Mouse (Mus musculus): Measurements from ENCODE around the gene Polr3h.
"Not testable (repeated sequence)": the region's sequence is repeated elsewhere in the genome, so short reads cannot be mapped to it uniquely, and the experiment has no call there.

Gene Polr3h

DNA sequence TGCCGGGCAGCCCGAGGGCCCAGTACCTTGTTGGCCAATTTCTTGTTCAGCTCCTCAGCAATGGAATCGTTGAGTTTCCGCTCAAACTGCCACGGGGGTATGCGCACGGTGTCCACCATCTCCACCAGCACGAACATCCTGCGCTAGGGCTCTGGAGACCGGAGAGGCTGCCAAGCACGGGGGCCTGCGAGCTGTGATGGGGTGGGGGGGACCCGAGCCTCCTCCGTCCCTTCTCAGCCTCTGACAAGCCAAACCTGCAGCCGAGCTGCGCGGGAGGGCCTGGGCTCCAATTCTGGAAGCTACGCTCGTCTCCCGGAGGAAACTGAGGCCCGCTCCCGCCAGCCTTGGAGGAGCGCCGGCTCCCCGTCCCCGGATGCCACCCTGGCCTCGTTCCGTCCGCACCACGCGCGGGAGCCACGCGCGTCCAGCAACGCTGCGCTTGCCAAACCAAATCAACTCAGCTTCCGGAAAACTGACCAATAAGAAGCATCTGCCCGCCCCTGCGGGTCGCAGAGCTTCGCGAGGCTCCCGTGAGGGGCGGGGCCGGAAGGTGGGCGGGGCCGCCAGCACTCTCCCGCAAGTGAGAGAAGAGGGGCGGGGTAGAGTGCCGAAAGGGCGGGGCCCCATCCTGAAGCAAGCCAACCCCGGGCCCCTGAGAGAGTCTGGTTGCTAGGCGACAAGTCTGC lies at the start of gene Polr3h:
TSS of gene Polr3h (minus strand) at position 481 of the 686 bp plus-strand sequence.
- peak; percentile 84 for DNase-seq (ENCODE audit: low read depth)

DNA sequence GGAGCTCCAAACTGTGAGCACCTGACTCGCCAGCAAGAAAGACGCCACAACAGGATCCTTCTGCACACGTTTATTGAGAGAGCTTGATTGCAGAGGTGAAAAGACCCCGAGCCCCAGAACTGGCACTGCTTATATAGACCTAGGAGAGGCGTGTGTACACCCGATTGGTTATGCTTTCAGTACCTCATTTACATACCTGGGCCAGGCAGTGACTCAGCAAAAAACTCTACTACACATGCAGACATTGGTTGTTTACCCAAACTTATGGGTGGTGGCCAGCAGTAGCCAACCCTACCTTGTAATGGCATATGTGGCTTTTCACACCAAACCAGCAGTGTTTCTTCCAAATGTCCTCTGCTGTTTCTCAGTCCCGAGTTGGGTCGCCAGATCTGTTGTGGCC lies 49.1 kb upstream of the Polr3h start:
- DNase-seq (ENCODE audit: low read depth) = not testable (repeated sequence)

DNA sequence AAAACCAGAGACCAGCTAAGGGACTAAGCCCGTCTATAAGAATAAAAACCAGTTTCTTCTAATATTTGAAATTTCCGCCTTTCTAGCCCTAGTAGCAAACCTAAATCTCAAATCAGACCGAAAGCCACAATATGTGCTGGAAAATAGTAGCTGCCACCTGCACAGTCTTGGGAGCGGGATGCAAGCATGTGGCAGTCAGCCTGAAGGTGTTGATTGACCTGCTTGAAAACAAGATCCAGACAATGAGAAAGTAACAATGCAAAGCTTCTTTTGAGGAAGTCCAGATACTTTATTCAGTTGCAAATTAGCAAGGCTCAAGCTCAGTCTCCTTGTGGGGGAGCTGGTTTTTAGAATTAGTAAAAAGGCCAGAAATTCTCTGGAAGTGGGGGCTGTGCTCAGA lies 44.5 kb upstream of the Polr3h start:
- DNase-seq (ENCODE audit: low read depth) = not testable (repeated sequence)

DNA sequence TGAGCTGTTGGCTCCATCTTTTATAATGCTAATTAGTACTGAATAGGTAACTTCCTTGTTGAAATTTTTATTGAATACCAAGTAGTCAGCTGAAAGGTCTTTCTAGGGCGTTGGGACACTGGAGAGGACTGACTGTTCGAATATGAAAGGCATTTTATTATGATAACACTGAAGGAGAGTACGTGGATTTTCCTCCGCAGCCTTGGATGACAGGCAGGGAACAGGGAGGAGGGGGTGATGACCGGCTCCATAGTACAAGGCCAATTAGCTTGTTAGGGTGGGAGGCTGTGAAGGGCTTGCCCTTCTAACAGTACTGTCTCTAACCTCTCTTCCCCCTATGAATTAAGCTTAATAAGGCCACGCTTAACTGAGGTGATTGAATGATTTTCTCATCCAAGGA lies 43.6 kb upstream of the Polr3h start:
- DNase-seq (ENCODE audit: low read depth) = not testable (repeated sequence)

DNA sequence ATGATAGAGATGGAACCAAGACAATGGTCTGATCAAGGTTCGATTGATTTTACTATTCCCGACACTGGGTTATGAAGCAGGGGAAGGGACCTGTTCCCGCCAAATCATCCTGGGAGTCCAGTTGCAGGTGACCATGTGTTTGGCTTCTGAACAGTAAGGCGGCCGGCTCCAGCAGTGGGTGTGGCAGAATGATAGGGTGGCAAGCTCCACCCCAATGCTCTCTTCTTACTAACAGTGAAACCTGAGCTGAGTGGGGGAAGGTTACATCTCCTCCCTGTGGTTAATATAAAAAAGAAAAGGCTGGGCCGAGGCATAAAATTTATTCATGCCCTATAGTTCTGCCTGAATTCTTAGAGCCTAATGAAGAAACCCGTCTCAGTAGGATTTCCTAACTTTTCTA lies 43.1 kb upstream of the Polr3h start:
- DNase-seq (ENCODE audit: low read depth) = no peak

DNA sequence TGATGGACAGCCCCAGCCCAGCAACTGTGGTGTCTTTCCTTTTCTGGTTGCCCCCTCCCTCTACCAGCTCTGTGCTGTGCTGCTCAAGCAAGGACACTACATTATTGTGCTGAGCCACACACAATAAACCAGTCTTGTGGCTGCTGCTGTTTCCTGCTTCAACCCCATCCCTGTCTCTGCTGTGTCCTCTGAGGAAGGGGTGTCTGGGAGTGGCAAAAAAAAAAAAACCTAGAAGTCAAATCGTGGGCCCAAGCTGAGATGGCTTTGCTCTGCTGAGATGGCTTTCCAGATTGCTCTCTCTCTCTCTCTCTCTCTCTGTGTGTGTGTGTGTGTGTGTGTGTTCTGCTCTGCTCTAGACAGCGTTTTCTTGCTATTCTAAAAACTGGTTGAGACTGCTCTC lies 42.4 kb upstream of the Polr3h start:
- no peak for DNase-seq (ENCODE audit: low read depth)

DNA sequence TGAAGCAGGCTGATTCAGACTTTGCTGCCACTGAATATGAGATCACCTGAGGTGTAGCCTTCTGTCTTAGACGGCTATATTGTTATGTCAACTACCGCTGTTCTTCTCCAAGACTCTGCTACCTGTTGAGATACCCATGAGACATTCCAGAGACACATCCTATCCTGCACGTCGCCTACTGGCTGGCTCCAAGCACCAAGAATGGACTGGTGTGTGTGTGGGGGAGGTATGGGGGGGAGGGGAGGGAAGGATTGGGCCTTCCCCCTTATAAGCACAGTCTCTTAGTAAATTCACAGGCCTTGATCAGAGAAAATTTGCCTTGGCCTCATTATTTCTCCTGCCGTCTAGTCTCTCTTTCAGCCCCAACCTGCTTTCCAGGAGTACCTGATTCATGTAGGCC lies 41.8 kb upstream of the Polr3h start:
- no peak for DNase-seq (ENCODE audit: low read depth)

DNA sequence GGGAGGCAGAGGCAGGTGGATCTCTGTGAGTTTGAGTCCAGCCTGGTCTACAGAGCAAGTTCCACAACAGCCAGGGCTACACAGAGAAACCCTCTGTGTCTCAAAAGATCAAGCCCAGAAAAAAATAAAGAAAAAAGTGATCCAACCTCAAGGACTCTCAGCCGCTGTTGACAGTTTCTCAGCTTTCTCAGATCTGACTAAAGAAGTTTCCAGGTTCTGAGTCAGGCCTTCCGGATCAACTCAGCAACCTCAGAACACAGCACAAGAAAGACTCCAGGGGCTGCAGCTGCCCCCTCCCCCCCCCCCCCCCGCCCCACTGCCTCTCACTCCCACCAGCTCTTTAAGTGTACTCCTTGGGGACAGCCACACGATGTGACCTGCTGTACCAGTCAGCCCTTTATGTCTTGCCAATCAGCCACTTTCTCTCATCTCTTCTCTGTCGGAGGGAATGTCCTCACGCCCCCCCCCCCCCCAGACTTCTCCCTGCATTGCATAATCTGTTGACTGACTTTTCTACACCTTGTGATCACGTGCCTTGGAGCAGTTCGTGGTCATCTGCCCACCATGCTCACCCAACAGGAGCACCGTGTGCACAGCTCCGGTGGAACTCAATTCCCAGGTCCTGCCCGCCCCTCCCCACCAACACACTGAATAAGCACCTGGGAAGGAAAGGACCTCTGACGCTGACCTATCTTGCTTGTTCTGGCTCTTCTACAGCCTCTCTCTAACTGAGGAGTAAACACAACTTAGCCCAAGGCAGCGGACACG lies 40.2 kb upstream of the Polr3h start:
- no peak for DNase-seq (ENCODE audit: low read depth)

DNA sequence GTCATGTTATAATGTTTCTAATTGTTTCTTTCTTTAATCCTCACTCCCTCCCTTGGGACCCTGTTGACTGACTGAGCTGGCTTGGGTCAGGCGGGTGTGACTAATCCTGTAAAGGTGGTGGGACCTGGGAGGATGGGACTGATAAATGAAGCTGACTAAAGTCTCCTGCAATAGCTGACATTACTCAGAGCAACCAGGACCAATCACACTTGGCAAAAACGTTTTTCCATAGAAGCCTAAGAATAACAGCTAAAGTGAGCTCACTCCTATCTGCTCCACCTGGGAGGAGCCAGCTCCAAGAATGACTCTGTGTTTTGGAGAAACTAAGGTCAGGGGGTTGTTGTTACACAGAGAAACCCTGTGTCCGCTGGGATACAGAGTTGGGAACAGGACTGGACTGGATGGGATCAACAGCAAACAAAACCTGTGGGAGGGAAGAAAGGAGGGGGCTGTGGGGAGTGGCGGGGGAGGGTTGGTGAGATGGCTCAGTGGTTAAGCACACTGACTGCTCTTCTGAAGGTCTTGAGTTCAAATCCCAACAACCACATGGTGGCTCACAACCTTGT lies 39.0 kb upstream of the Polr3h start:
- no peak for DNase-seq (ENCODE audit: low read depth)

DNA sequence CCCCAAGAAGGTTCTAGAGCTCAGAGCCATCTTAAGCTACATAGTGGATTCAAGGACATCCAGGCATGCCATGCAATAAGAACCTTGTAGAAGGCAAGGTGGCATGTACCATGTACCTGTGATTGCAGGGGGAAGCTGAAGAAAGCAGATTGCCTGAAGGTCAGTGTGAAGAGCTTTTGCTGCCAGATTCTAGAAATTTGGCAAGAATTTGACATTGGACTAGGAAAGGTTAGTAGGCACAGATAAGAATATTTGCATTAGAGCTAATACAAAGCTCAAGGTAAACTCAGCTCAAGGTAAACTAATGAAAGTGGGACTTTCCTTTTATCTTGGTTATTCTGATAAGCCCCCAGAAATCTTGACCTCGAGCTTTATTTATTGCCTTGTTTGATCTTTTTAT lies 38.2 kb upstream of the Polr3h start:
- no peak for DNase-seq (ENCODE audit: low read depth)

DNA sequence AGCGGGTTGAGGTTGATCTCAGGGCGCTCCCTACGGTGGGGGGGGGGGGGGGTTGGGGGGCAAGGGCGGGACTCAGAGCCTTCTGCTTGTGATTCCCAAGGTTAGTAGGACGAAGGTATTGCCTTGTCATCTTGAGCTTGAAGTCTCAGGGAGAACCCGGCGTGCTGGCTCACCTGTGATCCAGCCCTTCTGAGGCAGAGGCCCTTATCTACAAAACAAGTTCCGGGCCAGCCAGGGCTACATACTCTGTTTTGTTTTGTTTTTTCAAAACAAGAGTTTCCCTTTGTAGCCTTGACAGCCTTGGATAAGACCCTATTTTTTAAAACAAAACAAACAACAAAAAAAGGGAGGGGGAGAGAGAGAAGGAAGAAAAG lies 35.0 kb upstream of the Polr3h start:
- DNase-seq (ENCODE audit: low read depth) = no peak

DNA sequence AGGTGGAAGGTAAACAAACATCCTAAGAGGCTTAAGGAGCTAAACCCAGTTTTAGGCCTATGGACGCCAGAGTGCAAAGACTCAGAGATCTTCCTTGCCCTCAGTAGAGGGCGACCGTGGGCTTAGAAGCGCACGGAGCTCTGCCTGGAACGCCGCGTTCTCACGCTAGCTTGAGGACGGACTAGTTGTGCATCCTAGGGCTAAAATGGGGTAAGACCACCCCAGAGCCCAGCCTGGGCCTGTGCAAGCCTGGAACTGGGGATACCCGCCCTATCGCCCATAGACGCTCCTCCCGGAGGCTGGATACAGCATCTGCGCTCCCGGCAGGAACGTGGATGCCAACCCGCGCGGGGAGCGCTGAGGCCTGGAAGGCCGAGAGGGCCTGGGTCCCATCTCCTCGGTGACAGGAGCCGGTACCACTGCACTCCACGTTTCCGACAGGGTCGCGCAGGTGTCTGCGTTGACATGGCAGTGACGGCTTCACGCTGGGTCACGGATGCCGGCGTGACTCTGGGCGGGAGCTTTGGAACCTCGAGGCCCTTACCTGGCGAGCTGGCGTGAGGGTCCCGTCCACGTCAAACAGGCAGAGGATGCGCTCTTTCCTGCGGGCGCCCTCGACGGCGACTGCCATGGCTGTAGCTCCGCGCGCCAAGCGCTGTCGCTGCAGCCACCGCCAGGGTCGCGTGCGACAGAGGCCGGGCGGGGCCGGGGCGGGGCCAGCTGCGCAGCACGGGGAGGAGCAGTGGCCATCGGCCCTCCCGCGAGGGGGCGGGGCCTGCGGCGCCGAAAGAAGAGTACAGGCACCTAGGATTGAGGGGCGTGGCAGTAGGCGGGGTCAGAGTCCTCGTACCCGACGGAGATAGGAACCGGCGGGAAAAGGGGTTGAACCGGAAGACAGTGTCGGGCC lies 34.4 kb upstream of the Polr3h start, which contains the start of gene Pmm1:
TSS of gene Pmm1 (minus strand) at position 760 of the 907 bp plus-strand sequence.
- DNase-seq (ENCODE audit: low read depth) = peak; percentile 83

DNA sequence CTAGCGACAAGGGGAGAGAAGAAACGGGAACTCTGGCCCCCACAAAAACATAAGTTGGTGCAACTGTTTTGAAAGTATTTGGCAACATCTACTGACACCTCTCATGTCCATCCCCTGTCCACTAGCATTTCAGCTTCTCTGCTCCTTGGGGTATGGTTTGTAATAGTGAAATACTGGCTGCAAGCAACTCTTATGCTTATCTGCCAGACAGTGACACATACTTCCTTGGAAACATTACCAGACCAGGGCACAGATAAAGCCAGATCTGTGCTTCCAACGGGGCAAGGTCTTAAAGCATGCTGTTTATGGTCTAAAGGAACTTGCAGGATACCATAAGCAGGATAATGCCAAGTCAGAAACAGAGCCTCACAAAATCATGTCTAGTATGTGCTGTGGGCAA lies 32.9 kb upstream of the Polr3h start:
- no peak for DNase-seq (ENCODE audit: low read depth)

DNA sequence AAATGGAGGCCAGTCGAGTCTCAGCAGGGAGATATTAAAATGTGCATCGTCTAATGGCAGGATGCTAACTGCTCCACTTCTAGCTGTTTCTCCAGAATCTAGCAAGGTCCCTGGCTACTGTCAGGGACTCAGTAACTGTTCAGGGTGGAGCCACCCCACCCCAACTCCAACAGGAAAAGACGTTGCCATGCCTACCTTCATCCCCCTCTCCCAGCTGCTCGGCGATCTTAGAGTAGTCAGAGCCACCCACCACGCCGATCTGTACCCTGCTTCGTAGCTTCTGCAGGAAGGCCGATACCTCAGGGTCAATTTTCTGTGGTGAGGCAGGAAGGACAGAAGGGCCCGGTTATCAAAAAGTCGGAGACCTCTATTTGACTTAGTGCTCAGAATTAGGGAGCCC lies 31.6 kb upstream of the Polr3h start:
- no peak for DNase-seq (ENCODE audit: low read depth)

DNA sequence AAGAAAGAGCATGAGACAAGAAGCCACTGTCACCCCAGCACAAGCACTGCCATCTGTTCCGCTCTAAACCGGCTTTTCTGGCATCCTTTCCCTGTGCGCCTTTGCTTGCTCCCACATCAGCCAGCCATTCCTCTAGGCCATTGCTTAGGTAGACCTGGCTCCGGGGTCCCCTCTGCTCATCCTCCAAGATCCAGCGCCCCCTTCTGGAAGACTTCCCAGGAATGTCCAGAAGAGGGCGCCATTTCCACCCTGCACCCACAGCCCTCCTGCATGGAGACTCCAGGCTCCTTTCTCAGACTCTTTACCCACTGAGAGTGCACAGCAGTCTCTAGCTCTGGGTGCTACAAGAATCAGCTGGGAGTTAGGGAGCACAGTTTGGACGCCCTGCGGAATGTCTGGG lies 30.4 kb upstream of the Polr3h start:
- no peak for DNase-seq (ENCODE audit: low read depth)

DNA sequence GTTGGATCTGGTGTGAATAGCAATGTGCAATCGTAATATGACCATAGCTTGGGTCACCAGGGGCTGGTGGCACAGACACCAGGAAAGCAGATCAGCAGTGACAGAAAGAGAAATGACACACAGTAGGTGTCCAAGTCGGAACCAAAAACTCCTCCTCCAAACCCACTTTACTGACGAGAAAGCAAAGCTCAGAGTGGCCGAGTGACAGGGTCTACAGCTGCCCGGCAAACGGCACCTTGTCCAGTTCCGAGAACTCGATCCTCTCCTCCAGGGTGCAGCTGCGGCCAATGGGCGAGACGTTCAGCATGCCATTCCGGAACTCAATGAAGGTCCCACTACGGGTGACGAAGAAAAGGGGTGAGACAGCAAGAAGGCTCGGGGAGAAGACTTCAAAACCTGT lies 29.4 kb upstream of the Polr3h start:
- DNase-seq (ENCODE audit: low read depth) = no peak

DNA sequence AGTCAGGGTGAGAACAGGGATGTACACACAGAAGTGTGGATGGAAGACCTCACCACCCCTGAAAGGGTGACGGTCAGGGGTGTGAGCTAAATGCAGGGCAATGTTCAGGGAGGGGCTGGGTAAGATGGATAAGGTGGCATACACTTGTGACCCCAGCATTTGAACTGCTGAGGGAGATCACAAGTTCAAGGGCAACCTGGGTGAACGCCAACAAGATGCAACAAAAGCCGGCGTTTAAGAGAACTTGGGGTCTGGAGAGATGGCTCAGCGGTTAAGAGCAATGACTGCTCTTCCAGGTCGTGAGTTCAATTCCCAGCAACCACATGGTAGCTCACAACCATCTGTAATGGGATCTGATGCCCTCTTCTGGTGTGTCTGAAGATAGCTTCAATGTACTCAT lies 28.7 kb upstream of the Polr3h start:
- no peak for DNase-seq (ENCODE audit: low read depth)

DNA sequence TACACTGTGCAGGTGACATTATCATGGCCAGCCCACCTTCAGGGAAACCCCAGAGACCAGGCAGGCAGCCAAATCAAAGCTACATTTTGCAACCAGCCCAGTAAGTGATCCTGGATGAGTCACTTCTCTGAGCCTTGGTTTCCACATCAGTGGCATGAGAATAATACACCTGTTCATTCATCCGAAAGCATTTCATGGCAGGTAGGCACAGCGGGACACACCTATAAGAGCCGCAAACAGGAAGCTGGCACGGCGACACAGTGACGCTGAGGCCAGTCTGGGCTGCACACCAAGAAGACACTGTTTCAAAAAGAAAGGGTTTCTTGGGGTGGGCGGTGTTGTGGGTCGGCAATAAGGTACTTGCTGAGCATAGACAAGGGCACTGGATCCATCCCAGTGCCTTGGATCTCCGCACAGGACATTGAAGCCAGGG lies 28.1 kb upstream of the Polr3h start:
- no peak for DNase-seq (ENCODE audit: low read depth)

DNA sequence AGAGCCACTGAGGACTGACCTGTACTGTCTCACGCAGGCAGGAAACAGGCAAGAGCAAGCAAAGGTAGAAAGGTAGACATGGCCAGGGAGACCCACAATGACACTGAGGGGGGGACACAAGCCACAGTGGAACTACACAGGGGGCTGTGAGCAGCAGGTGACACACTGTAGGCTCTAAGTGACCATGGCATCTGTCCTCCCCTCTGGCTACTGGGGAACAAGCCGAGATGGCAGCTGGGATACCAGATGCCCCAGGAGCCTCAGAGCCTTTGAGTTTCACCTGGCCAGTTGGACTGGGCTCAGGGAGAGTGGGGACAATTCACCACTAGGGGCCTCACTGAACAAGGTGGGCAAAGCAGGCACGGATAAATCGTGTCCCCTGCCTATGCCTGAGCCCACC lies 26.3 kb upstream of the Polr3h start:
- no peak for DNase-seq (ENCODE audit: low read depth)

DNA sequence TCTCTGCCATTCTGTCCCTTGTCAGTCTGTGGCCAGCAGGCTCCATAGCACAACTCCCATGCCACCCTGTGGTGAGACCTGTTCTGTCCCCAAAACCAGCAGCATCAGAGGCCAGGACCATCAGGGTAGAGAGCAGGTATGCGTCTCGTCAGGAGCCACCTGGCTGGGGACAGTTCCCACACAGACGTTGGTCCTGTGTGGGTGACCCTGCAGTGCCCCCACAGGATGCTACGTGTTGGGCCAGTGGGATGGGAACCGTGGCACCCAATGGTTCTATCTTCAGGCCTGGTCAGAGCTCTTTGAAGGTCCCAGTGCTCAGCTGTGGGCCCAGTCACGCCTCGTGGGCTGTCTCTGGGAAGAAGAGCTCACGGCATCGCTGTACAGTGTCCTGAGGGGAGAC lies 25.1 kb upstream of the Polr3h start:
- no peak for DNase-seq (ENCODE audit: low read depth)

DNA sequence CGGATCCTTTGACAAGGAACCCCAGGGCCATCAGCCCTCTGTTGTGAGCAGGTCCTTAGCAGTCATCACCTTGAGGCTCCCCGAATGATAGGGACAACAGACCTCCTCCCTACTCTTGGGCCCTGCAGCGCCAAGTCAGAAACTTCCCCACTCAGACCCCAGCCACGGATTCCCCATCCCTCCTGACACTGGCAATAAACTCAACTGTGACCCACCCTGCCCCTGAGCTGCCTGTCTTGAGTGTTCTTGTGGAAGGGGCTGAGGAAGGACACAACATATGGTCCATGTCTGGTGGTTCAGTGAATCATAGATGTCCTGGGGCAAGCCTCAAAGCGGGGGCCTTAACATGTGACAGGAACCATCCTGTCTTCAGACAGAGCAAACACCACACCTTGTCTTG lies 24.7 kb upstream of the Polr3h start:
- no peak for DNase-seq (ENCODE audit: low read depth)

DNA sequence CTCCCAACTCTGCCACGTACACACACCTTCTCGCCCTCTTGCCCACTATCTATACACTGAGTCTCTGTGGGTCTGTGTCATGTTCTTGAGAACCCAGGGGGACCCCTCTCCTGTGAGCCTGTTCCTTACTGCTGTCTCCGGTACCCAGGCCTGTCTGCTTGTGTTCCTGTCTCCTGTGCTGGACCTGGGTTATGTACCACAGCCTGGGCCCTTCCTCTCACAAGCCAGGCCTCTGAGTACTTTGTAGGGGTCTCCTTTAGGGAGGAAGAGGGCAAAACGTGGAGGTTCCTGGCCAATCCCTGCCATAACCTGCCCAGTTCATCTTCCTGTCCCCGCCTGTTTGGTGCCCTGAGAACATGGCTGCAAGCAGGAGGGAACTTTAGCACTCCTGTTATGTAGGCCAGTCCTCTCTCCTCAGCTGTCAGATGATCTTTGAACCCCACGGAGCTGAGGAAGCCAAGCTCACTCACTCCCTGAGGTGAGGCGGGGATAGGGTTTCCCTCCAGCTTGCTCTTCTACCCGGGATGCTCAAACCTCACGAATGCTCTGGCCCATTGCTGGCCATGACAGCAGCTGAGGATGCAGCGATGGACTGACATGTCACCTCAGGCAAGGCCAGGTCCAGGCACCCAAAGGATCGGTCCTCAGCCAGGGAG lies 23.6 kb upstream of the Polr3h start:
- no peak for DNase-seq (ENCODE audit: low read depth)

Measured in fibroblast of lung, adult 2 months (primary cell).